Mouse (Mus musculus): Measurements from ENCODE around the gene Pi4kb. TPM values are rescaled to one million over a fixed set of nuclear protein-coding genes. Genes with fewer than 3 reads are reported as not detected.
A peak's percentile ranks its signal among the peaks of the same experiment; 100 is the strongest.
"Not testable (repeated sequence)": the region's sequence is repeated elsewhere in the genome, so short reads cannot be mapped to it uniquely, and the experiment has no call there.

Pi4kb gene
- polyA plus RNA-seq (2015; fragmentation: Nextera tagmentation; extraction: Ambion mirVana), result 24.9 and 27.1 TPM in 2 replicates

DNA sequence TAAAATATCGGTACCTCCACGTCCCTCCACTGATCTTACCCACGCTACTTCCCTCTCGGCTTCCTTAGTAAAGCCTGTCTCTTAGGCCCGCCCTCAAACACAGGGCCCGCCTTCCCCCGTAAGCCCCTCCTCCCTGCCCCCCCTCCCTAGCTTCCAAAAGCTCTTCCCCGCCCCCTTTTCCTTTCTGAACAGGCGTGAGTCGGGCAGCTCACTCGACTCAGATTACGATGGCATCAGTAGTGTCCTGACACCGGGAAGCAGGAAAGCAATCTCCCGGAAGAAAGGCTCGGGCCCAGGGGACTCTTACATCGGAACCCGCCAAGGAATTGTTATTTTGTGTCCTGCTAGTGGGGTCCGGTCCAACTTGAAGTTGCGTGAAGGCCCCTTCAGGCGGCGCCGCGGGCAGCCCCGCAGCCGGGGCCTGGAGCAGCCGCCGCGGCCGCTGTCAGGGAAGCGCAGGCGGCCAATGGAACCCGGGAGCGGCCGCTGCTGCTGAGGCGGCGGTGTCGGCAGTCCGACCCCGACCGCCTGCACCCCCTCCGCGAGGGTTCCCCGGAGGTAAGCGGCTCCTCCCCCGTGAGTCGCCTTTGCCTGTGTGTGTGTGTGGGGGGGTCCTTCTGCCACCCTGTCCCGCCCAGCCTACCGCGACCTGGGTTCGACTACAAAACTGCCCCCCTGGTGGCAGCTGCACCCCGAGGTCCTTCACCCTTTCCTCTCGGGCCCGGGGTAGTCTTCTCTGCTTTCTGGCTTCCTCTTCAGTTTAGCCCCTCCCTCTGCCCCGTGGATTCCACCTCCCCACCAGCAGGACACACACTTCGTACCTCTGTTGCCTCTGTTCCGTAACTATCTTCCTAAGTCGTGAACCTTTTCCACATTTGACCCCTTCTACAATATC, at the start of gene Pi4kb:
Gene Pi4kb, plus strand, starts transcription at position 204 of the 895 bp plus-strand sequence.
- under 1% methylated on average over 57 of the region's 57 CpGs for WGBS
- peak; percentile 96 for ATAC-seq (replicated peaks)
- no peaks in the 10 kb centered on the region for H3K27me3 ChIP-seq
- H3K27ac ChIP-seq (replicated peaks), result peak within 1 kb of the TSS; percentile 92
- H3K9me3 ChIP-seq, result no peaks in the 10 kb centered on the region
- peak within 1 kb of the TSS; percentile 96 for H3K4me3 ChIP-seq
- peak within 1 kb of the TSS; percentile 96 for H3K9ac ChIP-seq (replicated peaks)
- peaks cover 9% of the 10 kb centered on the region; the same call in 1 of the 2 replicates for H3K36me3 ChIP-seq
- H3K4me1 ChIP-seq, result peaks cover 18% of the 10 kb centered on the region
- peak within 1 kb of the TSS; percentile 54 for H3K4me2 ChIP-seq (replicated peaks)

DNA sequence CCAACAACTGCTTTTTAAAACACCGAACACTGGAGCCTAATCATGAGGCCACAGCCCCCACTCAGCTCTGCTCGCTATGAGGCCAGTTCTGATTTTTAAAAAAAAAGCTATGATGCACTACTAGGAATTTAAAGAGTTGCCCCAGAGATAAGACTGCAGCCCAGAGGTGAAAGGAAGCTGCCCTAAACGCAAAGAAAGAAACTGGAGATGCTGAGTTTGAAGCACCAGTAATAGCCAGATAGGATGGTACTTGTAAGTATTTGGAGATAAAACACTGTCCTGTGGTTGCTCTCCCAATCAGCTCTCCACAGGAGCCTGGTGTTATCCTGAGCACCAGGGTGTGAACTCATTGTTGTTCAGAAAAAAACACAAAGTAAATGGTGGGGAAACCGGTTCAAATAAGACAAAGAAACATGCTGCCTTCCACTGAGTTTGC, 48.2 kb upstream of the Pi4kb start:
- not testable (repeated sequence) for H3K36me3 ChIP-seq; H3K4me1 ChIP-seq; H3K4me2 ChIP-seq (replicated peaks); ATAC-seq (replicated peaks); H3K27me3 ChIP-seq; H3K27ac ChIP-seq (replicated peaks); H3K9me3 ChIP-seq; H3K9ac ChIP-seq (replicated peaks); H3K4me3 ChIP-seq
- 38% methylated on average over 4 of the region's 4 CpGs for WGBS

DNA sequence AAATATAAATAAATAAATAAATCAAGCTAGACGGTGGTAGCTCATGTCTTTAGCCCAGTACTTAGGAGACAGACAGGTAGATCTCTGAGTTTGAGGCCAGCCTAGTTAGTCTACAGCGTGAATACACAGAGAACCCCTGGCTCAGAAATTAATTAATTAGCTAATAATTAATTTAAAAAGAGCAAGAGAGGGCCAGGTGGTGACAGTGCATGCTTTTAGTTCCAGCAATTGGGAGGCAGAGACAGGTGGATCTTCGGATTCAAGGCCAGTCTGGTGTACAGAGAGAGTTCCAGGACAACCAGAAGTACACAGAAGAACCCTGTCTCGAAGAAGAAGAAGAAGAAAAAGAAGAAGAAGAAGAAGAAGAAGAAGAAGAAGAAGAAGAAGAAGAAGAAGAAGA, 45.6 kb upstream of the Pi4kb start:
- H3K27me3 ChIP-seq; H3K36me3 ChIP-seq; ATAC-seq (replicated peaks); H3K27ac ChIP-seq (replicated peaks); H3K9me3 ChIP-seq; H3K4me2 ChIP-seq (replicated peaks); H3K9ac ChIP-seq (replicated peaks); H3K4me3 ChIP-seq: not testable (repeated sequence)
- peaks cover 11% of the 10 kb centered on the region for H3K4me1 ChIP-seq
- WGBS, result 81% methylated on average over 4 of the region's 4 CpGs

DNA sequence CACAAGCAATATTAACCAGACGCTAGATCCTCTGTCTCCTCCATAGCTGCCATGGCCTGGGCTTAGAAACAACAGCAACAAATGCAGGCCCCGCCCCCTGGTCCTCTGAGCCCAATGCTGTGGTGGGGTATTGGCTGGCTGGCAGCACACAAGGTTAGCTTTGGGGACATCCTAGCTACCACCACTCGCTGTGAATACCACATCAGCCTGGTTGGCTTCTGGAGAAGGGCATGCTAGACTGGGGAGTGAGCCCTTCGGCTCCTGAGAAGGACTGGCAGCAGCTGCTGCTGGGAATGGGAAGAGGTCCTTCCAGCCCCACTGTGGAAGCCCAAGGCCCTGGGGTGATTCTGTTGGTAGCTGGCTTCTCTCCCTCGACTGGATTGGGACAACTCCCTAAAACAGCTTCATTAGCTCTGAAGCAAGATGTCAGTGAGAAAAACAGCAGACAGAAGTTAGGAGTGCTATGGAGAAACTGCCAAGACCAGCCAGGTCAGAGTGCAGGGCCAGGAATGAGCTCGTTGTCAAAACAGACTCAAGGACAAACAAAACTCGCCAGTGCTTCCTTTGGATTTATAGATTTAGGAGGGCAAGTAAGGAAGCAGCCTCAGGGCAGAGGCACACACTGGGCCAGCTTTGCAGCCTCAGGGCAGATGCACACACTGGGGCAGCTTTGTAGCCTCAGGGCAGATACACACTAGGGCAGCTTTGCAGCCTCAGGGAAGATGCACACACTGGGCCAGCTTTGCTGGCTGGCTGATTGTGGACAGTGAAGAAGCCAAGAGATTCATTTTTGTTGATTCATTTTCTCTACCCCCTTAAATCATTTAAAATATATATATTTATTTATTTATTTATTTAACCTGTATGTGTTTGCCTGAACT, 43.9 kb upstream of the Pi4kb start:
- not testable (repeated sequence) for H3K4me2 ChIP-seq (replicated peaks); H3K4me3 ChIP-seq; H3K9ac ChIP-seq (replicated peaks); H3K27me3 ChIP-seq; H3K9me3 ChIP-seq; H3K27ac ChIP-seq (replicated peaks); H3K36me3 ChIP-seq; ATAC-seq (replicated peaks)
- H3K4me1 ChIP-seq, result peaks cover 11% of the 10 kb centered on the region
- WGBS, result 45% methylated on average over 7 of the region's 7 CpGs

DNA sequence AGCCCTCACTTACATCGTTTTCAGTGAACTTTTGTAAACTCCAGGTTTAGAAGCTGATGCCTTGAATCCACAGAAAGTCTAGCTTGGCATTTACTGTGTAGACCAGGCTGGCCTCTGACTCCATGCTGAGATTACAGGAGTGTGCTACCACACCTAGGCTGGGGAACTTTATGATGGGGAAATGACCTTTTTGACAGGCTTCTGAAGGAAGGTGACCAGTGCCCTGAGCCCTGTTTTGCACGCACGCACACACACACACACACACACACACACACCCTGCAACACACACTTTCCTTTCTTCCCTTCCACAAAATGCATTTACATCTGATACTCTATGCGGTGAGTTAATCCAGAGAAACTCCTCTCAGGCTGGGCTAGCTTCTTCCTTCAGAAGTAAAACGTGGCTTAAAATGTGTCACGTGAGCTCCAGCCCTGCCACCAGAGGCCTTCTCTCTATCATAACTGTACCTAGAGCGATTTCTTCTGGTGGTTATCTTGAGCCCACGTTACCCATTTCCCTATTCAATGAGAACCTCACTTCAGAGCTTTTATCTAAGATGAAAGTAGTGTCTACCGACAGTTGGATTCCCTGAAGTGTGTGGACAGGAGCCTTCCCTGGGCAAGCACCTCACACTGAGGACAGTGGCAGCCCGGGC, 43.0 kb upstream of the Pi4kb start:
- H3K4me1 ChIP-seq, result peaks cover 11% of the 10 kb centered on the region
- not testable (repeated sequence) for ATAC-seq (replicated peaks); H3K9me3 ChIP-seq; H3K27me3 ChIP-seq; H3K4me2 ChIP-seq (replicated peaks); H3K9ac ChIP-seq (replicated peaks); H3K27ac ChIP-seq (replicated peaks); H3K4me3 ChIP-seq; H3K36me3 ChIP-seq
- 82% methylated on average over 10 of the region's 10 CpGs for WGBS

DNA sequence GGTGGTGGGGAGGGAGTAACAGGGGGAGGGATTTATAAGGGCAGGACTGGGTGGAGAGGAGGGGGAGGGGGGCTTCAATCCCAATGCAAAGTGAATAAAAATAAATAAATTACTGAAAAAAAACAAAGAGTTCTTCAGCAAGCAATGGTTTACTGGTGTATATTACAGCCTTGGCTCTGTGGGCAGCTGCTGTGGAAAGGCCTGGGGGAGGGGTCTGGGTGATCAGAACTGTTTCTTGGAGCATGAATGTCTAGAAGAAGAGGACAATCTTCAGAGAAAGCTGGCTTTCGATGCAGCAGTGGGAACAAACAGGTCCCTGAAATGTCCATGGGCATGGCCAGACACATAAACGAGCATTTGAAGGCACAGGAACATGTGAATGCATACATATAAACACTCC, 42.3 kb upstream of the Pi4kb start:
- peaks cover 11% of the 10 kb centered on the region for H3K4me1 ChIP-seq
- WGBS, result 57% methylated on average over 2 of the region's 2 CpGs
- not testable (repeated sequence) for ATAC-seq (replicated peaks); H3K9me3 ChIP-seq; H3K36me3 ChIP-seq; H3K9ac ChIP-seq (replicated peaks); H3K27me3 ChIP-seq; H3K4me3 ChIP-seq
- H3K27ac ChIP-seq (replicated peaks), result 0 out of 2 replicates have a peak overlapping the region, but pooled peaks have one; percentile 11
- H3K4me2 ChIP-seq (replicated peaks), result 0 out of 2 replicates have a peak overlapping the region, but pooled peaks have one; percentile 39

DNA sequence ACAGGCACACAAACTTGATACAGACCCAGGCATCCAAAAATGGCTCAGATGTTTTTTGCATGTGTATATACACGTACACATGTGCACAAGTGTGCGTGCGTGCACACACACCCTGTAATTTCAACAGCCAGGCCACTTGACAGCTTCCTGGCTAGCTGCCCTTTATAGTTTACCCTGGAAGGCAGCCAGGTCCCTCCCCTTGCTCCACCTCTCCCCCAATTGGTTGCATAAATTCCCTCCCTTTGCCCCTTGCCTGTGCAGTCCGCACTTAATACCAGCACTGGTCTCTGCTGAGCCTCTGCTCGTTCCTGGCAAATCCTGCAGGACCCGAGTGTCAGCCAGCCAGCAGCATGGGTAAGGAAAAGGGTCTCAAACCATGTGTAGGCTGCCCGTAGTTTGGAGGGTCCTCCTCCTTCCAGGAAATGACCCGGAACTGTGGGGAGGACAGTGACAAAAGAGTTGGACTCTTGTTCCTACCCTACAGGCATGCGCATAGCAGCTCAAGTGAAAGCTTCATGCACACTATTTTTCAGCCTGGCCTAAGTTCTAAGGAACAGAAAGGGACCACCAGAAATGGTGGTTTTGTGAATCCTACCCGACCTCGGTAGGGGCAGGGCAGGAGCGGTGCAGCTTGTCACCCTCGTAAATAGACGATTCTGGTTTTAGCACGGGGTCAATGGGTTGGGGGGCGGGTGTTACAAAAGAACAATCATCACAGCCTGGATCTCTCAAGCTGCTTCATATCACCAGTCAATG, 41.5 kb upstream of the Pi4kb start, which contains the start of gene Selenbp1:
Gene Selenbp1, plus strand, starts transcription at position 248 of the 756 bp plus-strand sequence.
- peak; percentile 80 for ATAC-seq (replicated peaks)
- H3K9ac ChIP-seq (replicated peaks), result peak within 1 kb of the TSS; percentile 22; the same call in 1 of the 2 replicates
- H3K27me3 ChIP-seq, result no peaks in the 10 kb centered on the region
- WGBS, result 16% methylated on average over 16 of the region's 16 CpGs
- peaks cover 11% of the 10 kb centered on the region for H3K4me1 ChIP-seq
- peak within 1 kb of the TSS; percentile 62 for H3K27ac ChIP-seq (replicated peaks)
- H3K9me3 ChIP-seq, result no peaks in the 10 kb centered on the region
- H3K4me3 ChIP-seq, result peak within 1 kb of the TSS; percentile 26
- peak within 1 kb of the TSS; percentile 39 for H3K4me2 ChIP-seq (replicated peaks)
- H3K36me3 ChIP-seq, result no peaks in the 10 kb centered on the region

DNA sequence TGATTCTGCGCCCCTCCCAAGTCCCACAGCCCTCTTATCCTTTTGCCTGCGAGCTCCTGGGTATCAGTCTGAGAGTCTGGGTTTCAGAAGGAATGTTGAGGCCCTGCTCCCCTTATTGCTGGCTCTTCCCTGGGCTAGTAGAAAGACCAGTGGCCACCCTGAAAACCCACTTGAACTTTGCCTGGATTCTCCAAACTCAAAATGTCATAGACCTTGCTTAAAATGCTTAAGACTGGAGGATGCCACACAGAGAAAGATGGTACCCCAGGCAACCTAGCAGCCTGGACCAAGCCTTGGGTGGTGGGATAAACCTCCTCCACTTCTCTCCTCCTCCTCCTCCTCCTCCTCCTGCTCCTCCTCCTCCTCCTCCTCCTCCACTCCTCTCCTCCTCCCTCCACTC, 40.9 kb upstream of the Pi4kb start:
- no CpG with 5 or more reads among the region's 2 CpGs for WGBS
- H3K36me3 ChIP-seq; H3K27ac ChIP-seq (replicated peaks); H3K9ac ChIP-seq (replicated peaks); H3K4me3 ChIP-seq; H3K9me3 ChIP-seq; H3K4me2 ChIP-seq (replicated peaks); H3K27me3 ChIP-seq: not testable (repeated sequence)
- H3K4me1 ChIP-seq, result peaks cover 11% of the 10 kb centered on the region
- ATAC-seq (replicated peaks), result 0 out of 2 replicates have a peak, but pooled peaks have one; percentile 7

DNA sequence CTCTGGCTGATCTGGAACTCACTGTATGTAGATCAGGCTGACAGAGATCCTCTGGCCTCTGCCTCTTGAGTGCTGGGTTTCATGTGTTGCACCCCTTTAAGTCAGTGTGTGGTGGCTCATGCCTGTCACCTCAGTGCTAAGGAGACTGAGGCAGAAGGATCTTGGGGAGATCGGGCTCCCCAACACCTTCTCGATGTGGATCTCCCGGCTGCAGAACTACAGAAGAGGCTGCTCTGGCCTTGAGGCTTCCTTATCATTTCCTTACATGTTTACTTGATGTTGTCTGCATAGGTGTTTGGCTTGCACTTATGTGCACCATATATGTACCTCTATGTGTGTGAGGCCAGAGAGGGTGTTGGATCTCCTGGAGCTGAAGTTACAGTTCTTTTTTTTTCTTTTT, 40.0 kb upstream of the Pi4kb start:
- not testable (repeated sequence) for ATAC-seq (replicated peaks); H3K36me3 ChIP-seq; H3K4me3 ChIP-seq; H3K4me2 ChIP-seq (replicated peaks); H3K9me3 ChIP-seq; H3K9ac ChIP-seq (replicated peaks); H3K27ac ChIP-seq (replicated peaks); H3K27me3 ChIP-seq
- peaks cover 11% of the 10 kb centered on the region for H3K4me1 ChIP-seq
- WGBS, result 96% methylated on average over 3 of the region's 3 CpGs

DNA sequence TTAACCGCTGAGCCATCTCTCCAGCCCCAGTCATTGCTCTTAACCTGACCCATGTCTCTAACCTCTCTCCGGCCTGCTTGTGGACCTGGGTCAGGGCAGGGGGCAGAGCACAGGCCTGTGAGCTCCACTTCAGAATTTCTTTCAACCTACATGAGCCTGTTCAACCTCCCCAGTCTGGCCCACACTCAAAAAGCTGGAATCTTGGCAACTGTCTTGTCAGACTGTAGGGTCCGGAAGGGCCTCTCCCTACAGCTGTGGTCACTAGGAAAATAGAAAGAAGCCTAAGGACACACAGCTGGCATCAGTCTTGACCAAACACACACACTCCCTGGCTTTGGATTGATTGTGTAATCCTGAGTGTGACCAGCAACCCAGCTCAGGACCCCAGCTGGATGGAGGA, 39.2 kb upstream of the Pi4kb start:
- H3K4me2 ChIP-seq (replicated peaks); H3K9ac ChIP-seq (replicated peaks); H3K4me3 ChIP-seq; H3K36me3 ChIP-seq; ATAC-seq (replicated peaks); H3K27me3 ChIP-seq; H3K27ac ChIP-seq (replicated peaks); H3K9me3 ChIP-seq: not testable (repeated sequence)
- 96% methylated on average over 3 of the region's 3 CpGs for WGBS
- H3K4me1 ChIP-seq, result peaks cover 11% of the 10 kb centered on the region

DNA sequence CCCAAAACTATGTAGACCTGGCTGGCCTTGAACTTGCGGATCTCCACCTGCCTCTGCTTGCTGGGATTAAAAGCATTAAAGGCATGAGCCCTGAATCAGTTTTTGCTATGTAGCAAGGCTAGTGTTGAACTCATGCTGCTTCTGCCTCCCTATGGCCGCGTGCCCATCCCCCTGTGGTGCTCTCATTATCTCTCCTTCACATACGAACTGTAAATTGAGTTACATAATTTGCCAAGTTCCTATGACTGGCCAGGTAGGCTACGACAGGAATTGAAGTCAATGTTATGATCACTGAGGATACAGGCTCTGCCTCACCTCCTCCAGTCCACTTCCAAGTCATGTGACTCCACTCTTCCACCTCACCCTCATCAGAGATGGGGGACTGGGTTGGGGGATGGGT, 38.4 kb upstream of the Pi4kb start:
- not testable (repeated sequence) for ATAC-seq (replicated peaks); H3K36me3 ChIP-seq; H3K27me3 ChIP-seq; H3K9me3 ChIP-seq; H3K4me2 ChIP-seq (replicated peaks); H3K9ac ChIP-seq (replicated peaks); H3K27ac ChIP-seq (replicated peaks); H3K4me3 ChIP-seq
- peaks cover 11% of the 10 kb centered on the region for H3K4me1 ChIP-seq
- WGBS, result 85% methylated on average over 5 of the region's 5 CpGs
